Mouse (Mus musculus) spleen, adult 2 months (tissue): ENCODE measurements around the gene Borcs8. TPM values are rescaled to one million over a fixed set of nuclear protein-coding genes. Genes with fewer than 3 reads are reported as not detected.
A peak's percentile ranks its signal among the peaks of the same experiment; 100 is the strongest.

Source experiments
- DNase-seq, 2 experiments: peaks; one replicate each; pipeline versions ENCODE4 v3.0.0 to v3.0.0-alpha.2; 2012 to 2021; ENCODE audit warnings: low spot score in 2 of 2, low read depth in 1 of 2
- H3K27ac ChIP-seq: fragments of 200-500 bp; 2 replicates; pipeline ENCODE4 v1.5.1; 2012; ENCODE audit warnings: low read length, inconsistent platforms; ENCODE audit not compliant: insufficient read depth
- H3K27me3 ChIP-seq: fragments of 200-500 bp; 2 replicates; pipeline ENCODE4 v1.6.1; 2012; ENCODE audit warnings: mild to moderate bottlenecking, moderate library complexity, low read length, inconsistent platforms; ENCODE audit not compliant: control insufficient read depth, insufficient read depth
- H3K36me3 ChIP-seq: fragments of 200-500 bp; 2 replicates; pipeline ENCODE4 v1.6.1; 2012; ENCODE audit warnings: mild to moderate bottlenecking, low read length, inconsistent platforms; ENCODE audit not compliant: control insufficient read depth, insufficient read depth
- H3K4me1 ChIP-seq: fragments of 200-500 bp; 2 replicates; pipeline ENCODE4 v1.6.1; 2011; ENCODE audit warnings: inconsistent platforms; ENCODE audit not compliant: control insufficient read depth, insufficient read depth, insufficient read length
- H3K4me3 ChIP-seq: fragments of 200-500 bp; 2 replicates; pipeline ENCODE4 v1.5.1; 2011; ENCODE audit warnings: mild to moderate bottlenecking, inconsistent platforms; ENCODE audit not compliant: insufficient read depth, insufficient read length; ENCODE audit errors: extremely low read depth
- CTCF ChIP-seq: fragments of 200-500 bp; IDR thresholded peaks from 2 replicates; pipeline ENCODE4 v1.5.1; 2011; ENCODE audit warnings: mild to moderate bottlenecking, inconsistent platforms; ENCODE audit not compliant: insufficient read depth, insufficient read length, insufficient replicate concordance; ENCODE audit errors: extremely low read depth
- POLR2A ChIP-seq: fragments of 200-500 bp; IDR thresholded peaks from 2 replicates; pipeline ENCODE4 v1.6.1; 2011; ENCODE audit warnings: low read depth, low read length, inconsistent platforms
- WGBS: fragments of 180-500 bp; shearing (Covaris S2); methylation state at CpG from one replicate; pipeline ENCODE4 v1.1.7; 2018; 5-methylcytosine and 5-hydroxymethylcytosine counted together
- polyA plus RNA-seq: library from polyadenylated mRNA; depleted of rRNA; stranded (reverse); fragments of >200 nt; gene quantifications from 2 replicates; pipeline ENCODE4 v1.2.3, GENCODE M21; 2012; rRNA removed

Gene Borcs8
- 55.8 and 73.6 TPM in 2 replicates for polyA plus RNA-seq

GRCm38 (mm10) chr8:70139026-70139857 is at the start of gene Borcs8, which contains the start of the genes Rfxank and Mef2b:
Gene Borcs8, plus strand, starts transcription at chr8:70139499.
Gene Rfxank, minus strand, starts transcription at chr8:70139154.
Gene Mef2b, plus strand, starts transcription at chr8:70139711.
- Histone ChIP-seq H3K36me3 (peaks cover 12% of the 10 kb centered on the region), H3K4me1 (peaks cover 17% of the 10 kb centered on the region; the same call in 1 of the 2 replicates), H3K27me3 (no peaks in the 10 kb centered on the region), H3K4me3 (peak within 1 kb of the TSS; percentile 77), H3K27ac (peak within 1 kb of the TSS; percentile 79)
- TF ChIP-seq CTCF = no peak
- peak; percentile 47; the same call in 1 of the 2 replicates for TF ChIP-seq POLR2A
- DNase-seq = peak; percentile 98
- WGBS = under 1% methylated on average over 46 of the region's 46 CpGs

- Histone ChIP-seq H3K36me3 (no peaks in the 10 kb centered on the region), H3K4me1 (peaks cover 3% of the 10 kb centered on the region; the same call in 1 of the 2 replicates), H3K4me3 (no peak overlapping the region), H3K27me3 (peaks cover 1% of the 10 kb centered on the region; the same call in 1 of the 2 replicates), H3K27ac (no peak overlapping the region)
- DNase-seq = no peak
- TF ChIP-seq CTCF (no peak), POLR2A (no peak)
- WGBS = 82% methylated on average over 8 of the region's 8 CpGs
Observed at GRCm38 (mm10) chr8:70092786-70093185, 46.5 kb upstream of the Borcs8 start.

GRCm38 (mm10) chr8:70099276-70099675 is 40.0 kb upstream of the Borcs8 start:
- TF ChIP-seq POLR2A = no peak
- no peaks in the 10 kb centered on the region for H3K36me3 ChIP-seq
- H3K27ac ChIP-seq = no peak overlapping the region
- H3K4me1 ChIP-seq = no peaks in the 10 kb centered on the region
- no peak overlapping the region for H3K4me3 ChIP-seq
- WGBS = 68% methylated on average over 8 of the region's 8 CpGs
- H3K27me3 ChIP-seq = no peaks in the 10 kb centered on the region
- no peak for DNase-seq

- H3K27ac ChIP-seq = no peak overlapping the region
- no peaks in the 10 kb centered on the region for H3K4me1 ChIP-seq
- no peak for DNase-seq
- 79% methylated on average over 8 of the region's 8 CpGs for WGBS
- no peaks in the 10 kb centered on the region for H3K36me3 ChIP-seq
- no peak overlapping the region for H3K4me3 ChIP-seq
- TF ChIP-seq POLR2A = no peak
- no peak for TF ChIP-seq CTCF
- no peaks in the 10 kb centered on the region for H3K27me3 ChIP-seq
Observed at GRCm38 (mm10) chr8:70100241-70100640, 39.1 kb upstream of the Borcs8 start.

GRCm38 (mm10) chr8:70104506-70104905 is 34.8 kb upstream of the Borcs8 start:
- 8% methylated on average over 6 of the region's 6 CpGs for WGBS
- no peaks in the 10 kb centered on the region for H3K4me1 ChIP-seq
- TF ChIP-seq CTCF (peak; percentile 89; the same call in 1 of the 2 replicates), POLR2A (no peak)
- no peak overlapping the region for H3K4me3 ChIP-seq
- H3K27me3 ChIP-seq = no peaks in the 10 kb centered on the region
- DNase-seq = peak; percentile 39 to 59
- no peaks in the 10 kb centered on the region for H3K36me3 ChIP-seq
- no peak overlapping the region for H3K27ac ChIP-seq

GRCm38 (mm10) chr8:70104922-70105321 is 34.4 kb upstream of the Borcs8 start:
- Histone ChIP-seq H3K27ac (no peak overlapping the region), H3K4me3 (no peak overlapping the region), H3K36me3 (no peaks in the 10 kb centered on the region), H3K4me1 (no peaks in the 10 kb centered on the region; the same call in 1 of the 2 replicates), H3K27me3 (no peaks in the 10 kb centered on the region)
- WGBS = 53% methylated on average over 7 of the region's 7 CpGs
- TF ChIP-seq CTCF (no peak), POLR2A (no peak)
- no peak for DNase-seq

GRCm38 (mm10) chr8:70110451-70110850 is 28.8 kb upstream of the Borcs8 start:
- TF ChIP-seq POLR2A (no peak), CTCF (no peak)
- Histone ChIP-seq H3K27me3 (peaks cover 11% of the 10 kb centered on the region; the same call in 1 of the 2 replicates), H3K27ac (no peak overlapping the region), H3K4me1 (peaks cover 10% of the 10 kb centered on the region), H3K36me3 (no peaks in the 10 kb centered on the region), H3K4me3 (no peak overlapping the region)
- peak in 1 of 2 experiments; percentile 14 for DNase-seq
- WGBS = 63% methylated on average over 2 of the region's 2 CpGs
